In the genomic region with DNA sequence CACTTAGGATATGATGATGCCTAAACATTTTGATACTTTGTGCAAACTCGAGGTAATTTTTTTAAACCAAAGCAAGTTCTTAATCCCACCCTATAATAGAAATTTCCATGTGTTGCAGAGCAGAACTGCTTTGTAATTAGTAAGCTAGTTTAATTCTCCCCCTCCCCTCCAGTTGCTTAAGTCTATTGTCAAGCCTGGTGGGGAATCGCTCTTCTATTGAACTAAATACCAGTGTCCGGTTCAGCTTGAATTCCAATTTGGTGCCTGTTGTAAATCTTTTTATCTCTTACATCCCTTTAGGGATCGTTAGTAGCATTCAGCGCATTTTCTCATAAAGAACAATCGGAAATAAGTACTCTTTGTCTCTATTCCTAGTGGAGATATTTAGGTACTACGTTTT, we compare ENCODE assay signal across 8 mouse cellular contexts. TPM values are rescaled to one million over a fixed set of nuclear protein-coding genes. Genes with fewer than 3 reads are reported as not detected.
DNase-seq lines count a peak whose midpoint lies in the region; ATAC-seq and TF ChIP-seq lines count a peak whose summit lies in the region.

No protein-coding gene starts in this region.

- no peak for TF ChIP-seq CTCF in CH12.LX (conservative IDR thresholded peaks at IDR 0.05 in 1 of 2, IDR thresholded peaks at IDR 0.05 in 1 of 2; ENCODE audit: low read depth in 2 of 2, low read length in 2 of 2)

- TF ChIP-seq RAD21 in CH12.LX (IDR thresholded peaks at IDR 0.05; ENCODE audit: low read depth, low read length), result no peak

- H3K4me3 ChIP-seq in CH12.LX (replicated peaks in 1 of 3; ENCODE audit: low read depth in 2 of 3, low read length in 2 of 3, poor library complexity in 1 of 3), result peak overlapping the region; percentile 75 to 94 (median 77)
- H3K4me3 ChIP-seq in forebrain, embryonic 14.5 days (ENCODE audit: low read depth, low read length), result peak overlapping the region; percentile 85
- peak overlapping the region; percentile 87 for H3K4me3 ChIP-seq in liver, embryonic 15.5 days (replicated peaks)

- TF ChIP-seq POLR2A in CH12.LX (IDR thresholded peaks at IDR 0.05; ENCODE audit: low read depth, low read length), result no peak

- peak; percentile 42 for DNase-seq in 3T3-L1 (ENCODE audit: low read depth, low spot score)
- DNase-seq in CH12.LX (ENCODE audit: extremely low read depth), result no peak
- peak; percentile 41 for DNase-seq in forebrain, embryonic 14.5 days (ENCODE audit: low spot score)
- DNase-seq in T-cell, adult 2 months (ENCODE audit: low spot score), result no peak
- DNase-seq in gastrocnemius, adult 8-10 months (ENCODE audit: low spot score in 2 of 2), result no peak

- H3K79me2 ChIP-seq in CH12.LX (replicated peaks; ENCODE audit: control insufficient read depth, extremely low read depth, insufficient read depth, poor library complexity, severe bottlenecking), result peaks cover 61% of the 10 kb centered on the region

- dilution Hi-C loops in CH12.LX (cut with MboI; ENCODE audit: extremely low pct_ligation_motif_present, extremely low pct_unique_long_range_greater_than_20kb, low sequenced_read_pairs), result no loop called here

- H3K27ac ChIP-seq in CH12.LX (ENCODE audit: insufficient read depth, low read depth), result no peak overlapping the region
- H3K27ac ChIP-seq in forebrain, embryonic 14.5 days (ENCODE audit: low read depth, low read length), result no peak overlapping the region
- no peak overlapping the region for H3K27ac ChIP-seq in liver, embryonic 15.5 days (replicated peaks)

- no peaks in the 10 kb centered on the region for H3K27me3 ChIP-seq in CH12.LX (replicated peaks)
- H3K27me3 ChIP-seq in forebrain, embryonic 14.5 days (replicated peaks; ENCODE audit: control insufficient read depth, insufficient read depth, low read length), result no peaks in the 10 kb centered on the region
- no peaks in the 10 kb centered on the region for H3K27me3 ChIP-seq in liver, embryonic 15.5 days

- peak overlapping the region; percentile 95 for H3K4me2 ChIP-seq in CH12.LX (ENCODE audit: insufficient read depth, low read depth, poor library complexity, severe bottlenecking)
- peak overlapping the region; percentile 85 for H3K4me2 ChIP-seq in forebrain, embryonic 14.5 days (ENCODE audit: low read length)
- peak overlapping the region; percentile 99 for H3K4me2 ChIP-seq in liver, embryonic 15.5 days

- H3K9ac ChIP-seq in CH12.LX (ENCODE audit: insufficient read depth, low read depth), result peak overlapping the region; percentile 81; the same call in 1 of the 2 replicates
- peak overlapping the region; percentile 86 for H3K9ac ChIP-seq in forebrain, embryonic 14.5 days (ENCODE audit: low read length)
- H3K9ac ChIP-seq in liver, embryonic 15.5 days, result 0 out of 2 replicates have a peak overlapping the region, but pooled peaks have one; percentile 81

- ATAC-seq in forebrain, embryonic 14.5 days, result no peak
- no peak for ATAC-seq in liver, embryonic 15.5 days (ENCODE audit: insufficient read depth)
- ATAC-seq in frontal cortex, adult (ENCODE audit: low TSS enrichment), result no peak
- no peak for ATAC-seq in megakaryocyte-erythroid progenitor cell, adult 5-6 weeks (replicated peaks; ENCODE audit: low FRiP score, low TSS enrichment, poor library complexity, severe bottlenecking)

- no peak for TF ChIP-seq EP300 in CH12.LX (IDR thresholded peaks at IDR 0.05; ENCODE audit: low read length)

- in situ Hi-C loops in CH12.LX (cut with MboI; ENCODE audit: low pct_ligation_motif_present, low pct_unique_long_range_greater_than_20kb, low sequenced_read_pairs), result loop anchor here (10.0 kb wide), 1 partner anchor 78 kb away; no protein-coding TSS in a partner anchor

- WGBS in forebrain, embryonic 14.5 days, result 1% methylated on average over 7 of the region's 7 CpGs
- WGBS in liver, embryonic 15.5 days (ENCODE audit: insufficient replicate concordance), result 57% methylated on average over 7 of the region's 7 CpGs

- H3K9me3 ChIP-seq in CH12.LX (replicated peaks; ENCODE audit: low read length), result no peaks in the 10 kb centered on the region
- H3K9me3 ChIP-seq in forebrain, embryonic 14.5 days (replicated peaks; ENCODE audit: control insufficient read depth, low read length), result no peaks in the 10 kb centered on the region
- H3K9me3 ChIP-seq in liver, embryonic 15.5 days (replicated peaks), result no peaks in the 10 kb centered on the region

- peaks cover 2 to 26% of the 10 kb centered on the region in 2 experiments for H3K36me3 ChIP-seq in CH12.LX (replicated peaks in 1 of 2; ENCODE audit: control insufficient read depth in 1 of 2, insufficient read depth in 1 of 2, low read length in 1 of 2)
- H3K36me3 ChIP-seq in forebrain, embryonic 14.5 days (ENCODE audit: control insufficient read depth, insufficient read depth, low read length), result peaks cover 2% of the 10 kb centered on the region; the same call in 1 of the 2 replicates
- peaks cover 2% of the 10 kb centered on the region for H3K36me3 ChIP-seq in liver, embryonic 15.5 days (replicated peaks)

- H3K4me1 ChIP-seq in CH12.LX (ENCODE audit: control insufficient read depth in 1 of 2, insufficient read depth in 2 of 2), result peaks cover 0 to 35% of the 10 kb centered on the region in 2 experiments; a peak in 2 of 4 replicates
- H3K4me1 ChIP-seq in forebrain, embryonic 14.5 days (ENCODE audit: control insufficient read depth, insufficient read depth, low read length), result peaks cover 14% of the 10 kb centered on the region
- H3K4me1 ChIP-seq in liver, embryonic 15.5 days (replicated peaks), result peaks cover 24% of the 10 kb centered on the region

TF ChIP-seq in CH12.LX, 34 proteins besides CTCF, POLR2A, EP300 and RAD21:
- no peak for TF ChIP-seq MAX (IDR thresholded peaks at IDR 0.05; ENCODE audit: low read length)
- 0 out of 2 replicates have a peak, but pooled peaks have one; percentile 37 for TF ChIP-seq CHD1 (IDR thresholded peaks at IDR 0.05; ENCODE audit: low read depth, low read length)

RNA-seq across cellular contexts. Expression of a gene that starts 1.9 kb away (rescaled TPM):
- 167 and 178 TPM in 2 replicates for total RNA-seq in CH12.LX (2012; rRNA removed)
- 259 and 267 TPM in 2 replicates for total RNA-seq in CH12.LX (2014; rRNA removed)
- polyA plus RNA-seq in CH12.LX (2012; ENCODE audit: insufficient read length, low read depth), result 230 and 252 TPM in 2 replicates
- polyA plus RNA-seq in forebrain, embryonic 14.5 days (2014; fragmentation: Nextera tagmentation; extraction: Ambion mirVana), result 94.2 and 97.2 TPM in 2 replicates
- 34.9 and 36.7 TPM in 2 replicates for polyA plus RNA-seq in liver, embryonic 15.5 days (2015; fragmentation: Nextera tagmentation; extraction: Ambion mirVana)
- 130 and 153 TPM in 2 replicates for total RNA-seq in megakaryocyte-erythroid progenitor cell, adult 5-6 weeks (2014; fragmentation: Nextera tagmentation)
- total RNA-seq in megakaryocyte-erythroid progenitor cell, adult 5-6 weeks (2017), result 224 and 242 TPM in 2 replicates
- 100 to 1,000 TPM; 124 to 128 (median 124) TPM for total RNA-seq in gastrocnemius, adult 8-10 months (2022)

Comparison
In these comparisons a context has a peak if more than half of its experiments do, and no peak if none do; other contexts are left out.
1. DNase-seq: peak in 3T3-L1 (single experiment) and forebrain, embryonic 14.5 days (single experiment); none in CH12.LX (single experiment), T-cell, adult 2 months (single experiment) and gastrocnemius, adult 8-10 months (0 of 2).
2. Peak in every context shown above with its lines, with median percentiles within 50 percentile points of each other: H3K4me2 ChIP-seq, H3K4me3 ChIP-seq and H3K9ac ChIP-seq.